Mouse (Mus musculus): ENCODE results near the gene Hint2. TPM values are rescaled to one million over a fixed set of nuclear protein-coding genes. Genes with fewer than 3 reads are reported as not detected.

Hint2 gene
- total RNA-seq, 1 experiment from 2014 or later, result 5.1 TPM

DNA sequence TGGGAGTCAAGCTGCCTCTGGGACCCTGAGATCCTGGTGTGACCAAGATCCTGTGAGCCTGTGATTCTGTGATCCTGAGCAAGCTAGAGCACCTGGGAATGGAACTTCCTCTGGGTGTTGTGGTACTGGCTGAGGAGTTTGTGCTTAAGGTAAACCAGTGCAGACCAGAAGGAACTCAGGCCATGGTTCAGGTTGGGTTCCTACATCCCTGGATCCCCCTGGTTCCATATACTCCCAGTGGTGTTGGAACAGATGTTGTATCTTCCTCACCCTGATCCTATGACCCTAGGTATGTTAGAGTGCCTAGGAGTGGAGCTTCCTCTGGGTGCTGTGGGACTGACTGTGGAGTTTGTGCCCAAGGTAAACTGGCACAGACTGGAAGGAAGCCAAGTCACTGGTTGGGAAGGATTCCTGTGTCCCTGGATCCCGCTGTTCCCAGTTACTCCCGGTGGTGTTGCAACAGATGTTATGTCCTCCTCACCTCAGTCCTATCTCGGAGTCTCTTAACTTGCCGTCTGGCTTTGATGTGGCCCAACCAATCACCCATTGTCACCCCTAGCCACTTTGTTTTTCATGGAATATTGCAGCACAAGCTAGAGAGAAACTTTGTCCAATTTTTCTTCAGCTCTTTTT lies 36.0 kb downstream of the Hint2 start:
- no peak for ATAC-seq (ENCODE audit: extremely low read depth, insufficient number of reproducible peaks, low FRiP score, poor library complexity, severe bottlenecking)

DNA sequence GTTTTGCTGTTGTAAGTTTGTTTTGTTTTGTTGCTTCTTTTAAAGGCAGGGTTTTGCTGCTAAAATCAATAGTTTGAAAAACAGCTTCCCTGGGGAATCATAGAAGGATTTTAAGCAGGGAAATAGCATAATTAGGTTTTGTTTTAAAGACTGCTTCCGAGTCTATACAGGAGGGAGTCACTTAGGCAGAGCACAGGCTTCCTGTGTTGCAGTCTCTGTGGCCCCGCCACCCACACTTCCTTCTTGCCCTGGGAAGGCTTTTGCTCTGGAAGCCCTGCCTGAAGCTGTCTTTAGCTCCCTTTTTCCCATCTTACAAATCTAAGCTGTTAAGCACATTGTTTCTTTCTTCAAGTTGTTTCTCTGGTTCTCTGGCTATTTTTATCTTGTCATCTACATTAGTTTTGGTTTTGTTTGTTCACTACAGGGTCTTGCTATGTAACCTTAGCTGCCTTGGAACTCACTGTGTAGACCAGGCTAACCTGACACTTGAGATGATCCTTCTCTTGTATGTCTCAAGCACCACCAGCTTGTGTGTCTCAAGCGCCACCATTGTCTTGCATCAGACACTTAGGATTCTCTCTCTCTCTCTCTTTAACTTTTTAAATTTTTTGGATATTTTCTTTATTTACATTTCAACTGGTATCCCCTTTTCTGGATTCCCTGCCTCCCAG lies 43.1 kb downstream of the Hint2 start:
- ATAC-seq (ENCODE audit: extremely low read depth, insufficient number of reproducible peaks, low FRiP score, poor library complexity, severe bottlenecking), result no peak

DNA sequence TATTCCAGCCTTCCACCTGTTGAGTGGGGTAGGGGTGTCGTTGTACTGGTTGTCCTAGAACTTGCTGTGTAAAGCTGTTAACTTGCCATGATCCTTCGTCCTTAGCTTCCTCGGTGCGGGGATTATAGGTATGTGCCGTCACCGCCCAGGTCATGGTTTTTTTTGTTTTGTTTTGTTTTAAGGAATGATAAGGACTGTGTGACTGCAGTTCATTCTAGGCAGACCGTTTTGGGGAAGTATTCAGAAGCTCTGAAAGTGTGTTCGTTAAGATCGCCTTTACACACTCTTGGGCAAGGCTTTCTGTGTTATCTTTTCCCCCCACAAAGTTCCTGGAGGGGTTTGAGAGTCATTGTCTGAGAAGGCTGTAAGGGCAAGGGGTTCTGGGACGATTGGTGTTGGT lies 43.7 kb downstream of the Hint2 start:
- no peak for ATAC-seq (ENCODE audit: extremely low read depth, insufficient number of reproducible peaks, low FRiP score, poor library complexity, severe bottlenecking)

DNA sequence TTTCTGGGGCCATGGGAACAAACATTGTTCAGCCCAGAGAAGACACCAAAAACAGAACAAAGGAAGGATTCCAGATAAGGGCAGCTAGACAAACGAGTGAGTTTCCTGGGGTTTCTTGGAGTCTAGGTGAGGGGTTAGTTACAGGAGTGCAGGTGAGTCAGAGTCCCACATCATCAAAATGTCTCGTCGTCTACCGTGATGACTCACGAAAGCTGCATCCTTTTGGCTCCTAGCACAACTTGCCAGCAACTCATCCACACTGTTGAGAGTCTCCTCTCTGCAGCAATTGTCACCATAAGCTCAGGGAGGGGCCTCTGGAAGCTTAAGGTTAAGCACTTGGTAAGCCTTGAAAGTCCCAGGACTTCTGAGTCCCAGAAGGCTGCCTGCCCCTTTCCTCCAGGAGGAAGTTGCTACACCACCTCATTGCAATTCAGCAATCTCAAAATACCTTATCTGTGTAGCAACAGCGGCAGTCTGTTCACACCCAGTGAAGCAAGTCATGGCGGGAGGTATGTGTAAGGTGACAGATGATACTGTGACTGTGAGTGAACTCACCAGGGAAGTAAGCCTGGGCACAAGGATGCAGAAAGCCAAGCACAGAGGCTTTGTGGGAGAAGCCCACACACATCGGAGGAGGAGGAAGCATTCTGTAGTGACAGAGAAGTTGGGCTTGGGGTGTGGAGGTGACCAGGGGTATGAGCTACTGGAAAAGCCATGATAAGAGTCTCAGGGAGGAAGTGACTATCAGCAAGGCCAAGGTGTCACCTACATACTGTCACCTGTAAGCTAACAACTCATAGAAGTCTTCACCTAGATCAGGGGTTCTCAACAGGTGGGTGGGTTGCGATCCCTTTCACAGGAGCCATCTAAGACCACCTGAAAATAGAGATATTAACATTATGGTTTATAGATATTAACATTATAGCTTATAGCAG lies 51.2 kb downstream of the Hint2 start:
- ATAC-seq (ENCODE audit: extremely low read depth, insufficient number of reproducible peaks, low FRiP score, poor library complexity, severe bottlenecking), result peak; percentile 36; the same call in 1 of the 2 replicates

Other genes with a start within 250 kb of the Hint2 start
- gene Fam166b, start 227.3 kb downstream of the Hint2 start, total RNA-seq (2017), result not detected in 2 replicates
- gene Tesk1, start 214.5 kb downstream of the Hint2 start, total RNA-seq (2017), result 32.1 and 33.5 TPM in 2 replicates
- 293 and 313 TPM in 2 replicates for gene Cd72, start 201.8 kb downstream of the Hint2 start, total RNA-seq (2017)
- 5.9 and 7.4 TPM in 2 replicates for gene Sit1, start 172.7 kb downstream of the Hint2 start, total RNA-seq (2017)
- 26.3 and 26.9 TPM in 2 replicates for gene Ccdc107, start 163.6 kb downstream of the Hint2 start, total RNA-seq (2017)
- gene Arhgef39, start 156.8 kb downstream of the Hint2 start, total RNA-seq (2017), result 1.5 and 2.6 TPM in 2 replicates
- not detected in 2 replicates for gene Car9, start 149.5 kb downstream of the Hint2 start, total RNA-seq (2017)
- gene Tpm2, start 132.7 kb downstream of the Hint2 start, total RNA-seq (2017), result 2.2 and 3.0 TPM in 2 replicates
- 91.4 and 142 TPM in 2 replicates for gene Creb3, start 94.1 kb downstream of the Hint2 start, total RNA-seq (2017)
- 386 and 458 TPM in 2 replicates for gene Tln1, start 93.8 kb downstream of the Hint2 start, total RNA-seq (2017)
- 21.0 and 23.2 TPM in 2 replicates for gene Rgp1, start 77.8 kb downstream of the Hint2 start, total RNA-seq (2017)
- 22.2 and 23.2 TPM in 2 replicates for gene Gba2, start 77.6 kb downstream of the Hint2 start, total RNA-seq (2017)
- gene Msmp, start 72.0 kb downstream of the Hint2 start, total RNA-seq (2017), result not detected in 2 replicates
- 0.35 and 0.37 TPM in 2 replicates for gene Npr2, start 24.5 kb downstream of the Hint2 start, total RNA-seq (2017)
- 0.23 and 0.86 TPM in 2 replicates for gene Spag8, start 2.9 kb downstream of the Hint2 start, total RNA-seq (2017)
- gene Tmem8b, start 12.5 kb upstream of the Hint2 start, total RNA-seq (2017), result 0.47 and 0.49 TPM in 2 replicates
- gene Fam221b, start 12.7 kb upstream of the Hint2 start, total RNA-seq (2017), result 0.61 and 0.93 TPM in 2 replicates
- not detected in 2 replicates for gene Olfr70, start 44.3 kb upstream of the Hint2 start, total RNA-seq (2017)
- gene Olfr71, start 53.8 kb upstream of the Hint2 start, total RNA-seq (2017), result not detected in 2 replicates
- gene Hrct1, start 70.7 kb upstream of the Hint2 start, total RNA-seq (2017), result not detected in 2 replicates
- gene Spaar, start 73.6 kb upstream of the Hint2 start, total RNA-seq (2017), result not detected in 2 replicates
- not detected in 2 replicates for gene Olfr159, start 114.5 kb upstream of the Hint2 start, total RNA-seq (2017)
- gene Olfr156, start 167.4 kb upstream of the Hint2 start, total RNA-seq (2017), result not detected in 2 replicates
- not detected in 2 replicates for gene Olfr157, start 183.7 kb upstream of the Hint2 start, total RNA-seq (2017)
- gene Olfr155, start 195.1 kb upstream of the Hint2 start, total RNA-seq (2017), result not detected in 2 replicates
- 0.86 and 2.9 TPM in 2 replicates for gene Reck, start 219.1 kb upstream of the Hint2 start, total RNA-seq (2017)